Mouse (Mus musculus) kidney, embryonic 14.5 days (tissue): Measurements from ENCODE around the gene Sds. TPM values are rescaled to one million over a fixed set of nuclear protein-coding genes. Genes with fewer than 3 reads are reported as not detected.
A peak's percentile ranks its signal among the peaks of the same experiment; 100 is the strongest.

ENCODE experiments used
- ATAC-seq: fragments of 200-750 bp; cut with Nextera tagmentation; 2 replicates; pipeline ENCODE4 v1.8.0; 2017; ENCODE audit warnings: moderate number of reproducible peaks, mild to moderate bottlenecking, moderate TSS enrichment, moderate library complexity; ENCODE audit not compliant: low FRiP score, low TSS enrichment
- H3K27ac ChIP-seq: fragments of 300-500 bp; sonication (generic); 2 replicates; pipeline ENCODE4 v1.5.1; 2014; ENCODE audit warnings: low read depth, mild to moderate bottlenecking, low read length, moderate library complexity, mixed read lengths
- H3K27me3 ChIP-seq: fragments of 300-500 bp; sonication (generic); 2 replicates; pipeline ENCODE4 v1.6.1; 2014; ENCODE audit warnings: mild to moderate bottlenecking, low read length; ENCODE audit not compliant: control insufficient read depth, insufficient read depth
- H3K36me3 ChIP-seq: fragments of 300-500 bp; sonication (generic); 2 replicates; pipeline ENCODE4 v1.6.1; 2014; ENCODE audit warnings: low read length, mixed read lengths; ENCODE audit not compliant: control insufficient read depth, insufficient read depth
- H3K4me1 ChIP-seq: fragments of 300-500 bp; sonication (generic); 2 replicates; pipeline ENCODE4 v1.6.1; 2014; ENCODE audit warnings: low read length, mixed read lengths; ENCODE audit not compliant: control insufficient read depth, insufficient read depth
- H3K4me2 ChIP-seq: fragments of 300-500 bp; sonication (generic); replicated peaks from 2 replicates; pipeline ENCODE4 v1.6.1; 2014; ENCODE audit warnings: low read depth, mild to moderate bottlenecking, low read length
- H3K4me3 ChIP-seq: fragments of 300-500 bp; sonication (generic); 2 replicates; pipeline ENCODE4 v1.5.1; 2014; ENCODE audit warnings: mild to moderate bottlenecking, low read length
- H3K9ac ChIP-seq: fragments of 300-500 bp; sonication (generic); 2 replicates; pipeline ENCODE4 v1.6.1; 2014; ENCODE audit warnings: low read depth, mild to moderate bottlenecking, low read length, moderate library complexity
- H3K9me3 ChIP-seq: fragments of 300-500 bp; sonication (generic); 2 replicates; pipeline ENCODE4 v1.6.1; 2016; ENCODE audit warnings: low read length; ENCODE audit not compliant: control insufficient read depth
- WGBS: fragments of 180-500 bp; shearing (Covaris S2); extraction: QIAGEN DNeasy Blood & Tissue Kit; methylation state at CpG from one replicate; pipeline ENCODE4 v1.1.7; 2014; 5-methylcytosine and 5-hydroxymethylcytosine counted together
- polyA plus RNA-seq: library from polyadenylated mRNA; unstranded; fragments of >200 nt; fragmentation: Nextera tagmentation; extraction: Ambion mirVana; gene quantifications from 2 replicates; pipeline ENCODE4 v1.2.1, GENCODE M21; 2014

Sds gene
- polyA plus RNA-seq, 1 experiment from 2014 or later: not detected

DNA sequence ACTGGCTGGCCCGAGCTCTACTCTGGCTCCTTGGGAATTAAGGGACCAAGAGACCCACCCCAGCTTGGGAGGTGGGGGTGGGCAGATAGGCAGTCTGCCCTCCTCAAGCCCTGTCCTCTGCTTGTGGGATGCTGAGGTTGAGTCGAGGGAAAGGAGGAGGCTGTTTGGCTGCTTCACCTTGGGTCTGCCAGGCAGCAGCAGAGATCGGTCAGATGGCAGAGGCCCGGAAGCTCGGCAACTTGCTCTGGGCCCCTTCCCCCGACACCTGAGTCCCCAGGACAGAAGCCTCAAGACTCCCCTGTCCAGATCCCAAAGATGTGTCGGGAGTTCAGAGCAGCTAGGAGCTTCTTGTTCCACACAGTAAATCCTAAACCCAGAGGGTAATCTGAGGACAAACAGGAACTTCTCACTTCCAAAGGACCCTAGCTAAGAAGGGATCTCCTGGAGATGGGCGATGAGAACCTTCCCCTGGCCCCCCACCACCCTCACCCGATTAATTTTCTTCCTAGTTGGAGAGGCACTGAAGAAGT, 43.8 kb upstream of the Sds start:
- Histone ChIP-seq H3K9ac (no peak overlapping the region), H3K36me3 (no peaks in the 10 kb centered on the region), H3K27me3 (peaks cover 97% of the 10 kb centered on the region), H3K4me3 (peak overlapping the region; percentile 10; the same call in 1 of the 2 replicates), H3K9me3 (no peaks in the 10 kb centered on the region), H3K4me1 (peaks cover 9% of the 10 kb centered on the region; the same call in 1 of the 2 replicates), H3K27ac (no peak overlapping the region), H3K4me2 (no peak overlapping the region)
- ATAC-seq: no peak
- WGBS: under 1% methylated on average over 9 of the region's 9 CpGs

GRCm38 (mm10) chr5:120433135-120433760, 43.1 kb upstream of the Sds start:
- ATAC-seq: no peak
- no peak overlapping the region for H3K4me2 ChIP-seq

GRCm38 (mm10) chr5:120434231-120434735, 42.0 kb upstream of the Sds start:
- Histone ChIP-seq H3K4me2 (no peak overlapping the region), H3K36me3 (no peaks in the 10 kb centered on the region), H3K4me3 (no peak overlapping the region), H3K27me3 (peaks cover 98% of the 10 kb centered on the region), H3K9ac (no peak overlapping the region), H3K9me3 (no peaks in the 10 kb centered on the region), H3K4me1 (peaks cover 9% of the 10 kb centered on the region; the same call in 1 of the 2 replicates), H3K27ac (no peak overlapping the region)
- ATAC-seq: no peak
- 2% methylated on average over 21 of the region's 21 CpGs for WGBS

More at GRCm38 (mm10) chr5:120433135-120433760, 43.1 kb upstream of the Sds start:
- no peak overlapping the region for H3K9ac ChIP-seq
- no peaks in the 10 kb centered on the region for H3K9me3 ChIP-seq
- under 1% methylated on average over 13 of the region's 13 CpGs for WGBS
- H3K36me3 ChIP-seq: no peaks in the 10 kb centered on the region
- H3K4me1 ChIP-seq: peaks cover 9% of the 10 kb centered on the region; the same call in 1 of the 2 replicates
- no peak overlapping the region for H3K4me3 ChIP-seq
- H3K27ac ChIP-seq: no peak overlapping the region
- H3K27me3 ChIP-seq: peaks cover 97% of the 10 kb centered on the region

DNA sequence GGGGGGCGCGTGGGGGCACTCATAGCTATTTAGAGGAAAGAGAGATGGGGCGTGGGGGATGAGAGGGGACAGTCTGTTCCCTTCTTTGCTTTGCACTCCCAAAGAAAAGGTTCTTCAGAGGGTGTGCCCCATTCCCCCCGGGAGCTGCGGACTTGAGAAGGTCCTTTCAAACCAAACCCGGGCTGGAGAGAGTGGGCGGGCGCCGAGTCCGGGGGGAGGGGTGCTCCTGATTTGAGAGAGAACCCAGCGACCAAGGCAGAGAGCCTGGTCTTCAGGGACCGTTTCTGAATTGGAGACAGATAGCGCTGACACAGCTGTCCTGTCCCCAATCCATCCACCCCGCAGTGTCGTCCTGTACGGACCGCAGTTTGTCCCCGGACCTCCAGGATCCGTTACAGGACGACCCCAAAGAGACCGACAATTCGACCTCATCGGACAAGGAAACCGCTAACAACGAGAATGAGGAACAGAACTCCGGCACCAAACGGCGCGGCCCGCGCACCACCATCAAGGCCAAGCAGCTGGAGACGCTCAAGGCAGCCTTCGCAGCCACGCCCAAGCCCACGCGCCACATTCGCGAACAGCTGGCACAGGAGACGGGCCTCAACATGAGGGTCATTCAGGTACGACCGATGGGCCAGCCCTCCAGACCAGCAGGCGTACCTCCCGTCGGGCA, 41.2 kb upstream of the Sds start:
- no peak for ATAC-seq
- under 1% methylated on average over 44 of the region's 44 CpGs for WGBS
- no peak overlapping the region for H3K9ac ChIP-seq
- no peak overlapping the region for H3K4me2 ChIP-seq
- peaks cover 98% of the 10 kb centered on the region for H3K27me3 ChIP-seq
- no peak overlapping the region for H3K27ac ChIP-seq
- H3K4me1 ChIP-seq: peaks cover 13% of the 10 kb centered on the region; the same call in 1 of the 2 replicates
- no peaks in the 10 kb centered on the region for H3K9me3 ChIP-seq
- no peaks in the 10 kb centered on the region for H3K36me3 ChIP-seq
- no peak overlapping the region for H3K4me3 ChIP-seq

GRCm38 (mm10) chr5:120435731-120436501, 40.4 kb upstream of the Sds start:
- H3K4me3 ChIP-seq: peak overlapping the region; percentile 33
- under 1% methylated on average over 46 of the region's 47 CpGs for WGBS
- H3K4me1 ChIP-seq: peaks cover 16% of the 10 kb centered on the region; the same call in 1 of the 2 replicates
- H3K4me2 ChIP-seq: peak overlapping the region; percentile 46
- no peak overlapping the region for H3K27ac ChIP-seq
- no peaks in the 10 kb centered on the region for H3K9me3 ChIP-seq
- no peaks in the 10 kb centered on the region for H3K36me3 ChIP-seq
- ATAC-seq: no peak
- H3K9ac ChIP-seq: no peak overlapping the region
- H3K27me3 ChIP-seq: peaks cover 96% of the 10 kb centered on the region

- H3K9ac ChIP-seq: no peak overlapping the region
- 1% methylated on average over 17 of the region's 18 CpGs for whole genome bisulfite sequencing
- no peak for ATAC-seq
- H3K27ac ChIP-seq: no peak overlapping the region
- H3K4me3 ChIP-seq: no peak overlapping the region
- H3K4me2 ChIP-seq: no peak overlapping the region
- peaks cover 14% of the 10 kb centered on the region; the same call in 1 of the 2 replicates for H3K4me1 ChIP-seq
- no peaks in the 10 kb centered on the region for H3K9me3 ChIP-seq
- H3K27me3 ChIP-seq: peaks cover 87% of the 10 kb centered on the region
- H3K36me3 ChIP-seq: no peaks in the 10 kb centered on the region
Measured at GRCm38 (mm10) chr5:120436885-120437495, 39.3 kb upstream of the Sds start.

GRCm38 (mm10) chr5:120437539-120437938, 38.8 kb upstream of the Sds start:
- 1% methylated on average over 17 of the region's 17 CpGs for WGBS
- Histone ChIP-seq H3K4me3 (no peak overlapping the region), H3K27me3 (peaks cover 82% of the 10 kb centered on the region), H3K4me2 (no peak overlapping the region), H3K27ac (no peak overlapping the region), H3K36me3 (no peaks in the 10 kb centered on the region), H3K4me1 (peaks cover 12% of the 10 kb centered on the region; the same call in 1 of the 2 replicates), H3K9me3 (no peaks in the 10 kb centered on the region), H3K9ac (no peak overlapping the region)
- no peak for ATAC-seq

- Histone ChIP-seq H3K4me3 (0 out of 2 replicates have a peak overlapping the region, but pooled peaks have one; percentile 4), H3K4me1 (peaks cover 12% of the 10 kb centered on the region; the same call in 1 of the 2 replicates), H3K9ac (no peak overlapping the region), H3K4me2 (no peak overlapping the region), H3K27ac (no peak overlapping the region), H3K27me3 (peaks cover 77% of the 10 kb centered on the region), H3K9me3 (no peaks in the 10 kb centered on the region), H3K36me3 (no peaks in the 10 kb centered on the region)
- WGBS: under 1% methylated on average over 33 of the region's 33 CpGs
- no peak for ATAC-seq
Measured at GRCm38 (mm10) chr5:120437986-120438385, 38.3 kb upstream of the Sds start.
